Mouse (Mus musculus): Measurements from ENCODE around the gene Cep97. TPM values are rescaled to one million over a fixed set of nuclear protein-coding genes. Genes with fewer than 3 reads are reported as not detected.

Cep97 gene
- polyA plus RNA-seq, 1 experiment, result 0.49 TPM

- Histone ChIP-seq H3K36me3 (replicated peaks; ENCODE audit: low read length) (peaks cover 14% of the 10 kb centered on the region), H3K27me3 (replicated peaks) (no peaks in the 10 kb centered on the region), H3K4me1 (peaks cover 65% of the 10 kb centered on the region), H3K4me3 (replicated peaks) (peak overlapping the region; percentile 95), H3K9me3 (no peaks in the 10 kb centered on the region)
- TF ChIP-seq FLI1 (IDR thresholded peaks at IDR 0.05; ENCODE audit: low read length) (no peak), GATA1 (IDR thresholded peaks at IDR 0.05; ENCODE audit: borderline replicate concordance, low read length) (no peak)
These were observed 41.1 kb downstream of the Cep97 start for GRCm38 (mm10) chr16:55893410-55894107.

- peaks cover 67% of the 10 kb centered on the region for H3K4me1 ChIP-seq
- H3K27me3 ChIP-seq (replicated peaks), result no peaks in the 10 kb centered on the region
- TF ChIP-seq GATA1 (IDR thresholded peaks at IDR 0.05; ENCODE audit: borderline replicate concordance, low read length) (no peak), FLI1 (IDR thresholded peaks at IDR 0.05; ENCODE audit: low read length) (no peak)
- peaks cover 14% of the 10 kb centered on the region for H3K36me3 ChIP-seq (replicated peaks; ENCODE audit: low read length)
- H3K4me3 ChIP-seq (replicated peaks), result peak overlapping the region; percentile 57
- no peaks in the 10 kb centered on the region for H3K9me3 ChIP-seq
These were observed 42.2 kb downstream of the Cep97 start for GRCm38 (mm10) chr16:55892484-55892883.

GRCm38 (mm10) chr16:55891346-55891745, 43.3 kb downstream of the Cep97 start:
- TF ChIP-seq FLI1 (IDR thresholded peaks at IDR 0.05; ENCODE audit: low read length), result no peak
- no peak for TF ChIP-seq GATA1 (IDR thresholded peaks at IDR 0.05; ENCODE audit: borderline replicate concordance, low read length)
- H3K36me3 ChIP-seq (replicated peaks; ENCODE audit: low read length), result peaks cover 23% of the 10 kb centered on the region
- no peaks in the 10 kb centered on the region for H3K9me3 ChIP-seq
- peaks cover 67% of the 10 kb centered on the region for H3K4me1 ChIP-seq
- no peak overlapping the region for H3K4me3 ChIP-seq (replicated peaks)
- no peaks in the 10 kb centered on the region for H3K27me3 ChIP-seq (replicated peaks)

- H3K4me1 ChIP-seq, result peaks cover 64% of the 10 kb centered on the region
- TF ChIP-seq FLI1 (IDR thresholded peaks at IDR 0.05; ENCODE audit: low read length) (no peak), GATA1 (IDR thresholded peaks at IDR 0.05; ENCODE audit: borderline replicate concordance, low read length) (no peak)
- no peaks in the 10 kb centered on the region for H3K27me3 ChIP-seq (replicated peaks)
- H3K36me3 ChIP-seq (replicated peaks; ENCODE audit: low read length), result peaks cover 24% of the 10 kb centered on the region
- peak overlapping the region; percentile 56 for H3K4me3 ChIP-seq (replicated peaks)
- no peaks in the 10 kb centered on the region for H3K9me3 ChIP-seq
These were observed 44.1 kb downstream of the Cep97 start for GRCm38 (mm10) chr16:55890346-55891136.

GRCm38 (mm10) chr16:55889451-55889850, 45.2 kb downstream of the Cep97 start:
- TF ChIP-seq FLI1 (IDR thresholded peaks at IDR 0.05; ENCODE audit: low read length), result no peak
- no peak for TF ChIP-seq GATA1 (IDR thresholded peaks at IDR 0.05; ENCODE audit: borderline replicate concordance, low read length)
- H3K4me1 ChIP-seq, result peaks cover 59% of the 10 kb centered on the region
- H3K4me3 ChIP-seq (replicated peaks), result no peak overlapping the region
- H3K27me3 ChIP-seq (replicated peaks), result no peaks in the 10 kb centered on the region
- peaks cover 33% of the 10 kb centered on the region for H3K36me3 ChIP-seq (replicated peaks; ENCODE audit: low read length)
- no peaks in the 10 kb centered on the region for H3K9me3 ChIP-seq

GRCm38 (mm10) chr16:55888584-55888960, 46.1 kb downstream of the Cep97 start:
- Histone ChIP-seq H3K36me3 (replicated peaks; ENCODE audit: low read length) (peaks cover 42% of the 10 kb centered on the region), H3K4me1 (peaks cover 50% of the 10 kb centered on the region), H3K27me3 (replicated peaks) (no peaks in the 10 kb centered on the region), H3K9me3 (no peaks in the 10 kb centered on the region), H3K4me3 (replicated peaks) (peak overlapping the region; percentile 47)
- TF ChIP-seq GATA1 (IDR thresholded peaks at IDR 0.05; ENCODE audit: borderline replicate concordance, low read length), result no peak
- TF ChIP-seq FLI1 (IDR thresholded peaks at IDR 0.05; ENCODE audit: low read length), result no peak

GRCm38 (mm10) chr16:55887814-55888583, 46.7 kb downstream of the Cep97 start:
- no peaks in the 10 kb centered on the region for H3K9me3 ChIP-seq
- H3K36me3 ChIP-seq (replicated peaks; ENCODE audit: low read length), result peaks cover 48% of the 10 kb centered on the region
- TF ChIP-seq GATA1 (IDR thresholded peaks at IDR 0.05; ENCODE audit: borderline replicate concordance, low read length), result no peak
- TF ChIP-seq FLI1 (IDR thresholded peaks at IDR 0.05; ENCODE audit: low read length), result no peak
- no peaks in the 10 kb centered on the region for H3K27me3 ChIP-seq (replicated peaks)
- peaks cover 44% of the 10 kb centered on the region for H3K4me1 ChIP-seq
- H3K4me3 ChIP-seq (replicated peaks), result peak overlapping the region; percentile 87

- H3K27me3 ChIP-seq (replicated peaks), result no peaks in the 10 kb centered on the region
- H3K4me3 ChIP-seq (replicated peaks), result no peak overlapping the region
- TF ChIP-seq FLI1 (IDR thresholded peaks at IDR 0.05; ENCODE audit: low read length) (no peak), GATA1 (IDR thresholded peaks at IDR 0.05; ENCODE audit: borderline replicate concordance, low read length) (no peak)
- H3K4me1 ChIP-seq, result peaks cover 25% of the 10 kb centered on the region
- no peaks in the 10 kb centered on the region for H3K9me3 ChIP-seq
- H3K36me3 ChIP-seq (replicated peaks; ENCODE audit: low read length), result peaks cover 36% of the 10 kb centered on the region
These were observed 50.4 kb downstream of the Cep97 start for GRCm38 (mm10) chr16:55884246-55884645.

GRCm38 (mm10) chr16:55876025-55876424, 58.6 kb downstream of the Cep97 start:
- TF ChIP-seq GATA1 (IDR thresholded peaks at IDR 0.05; ENCODE audit: borderline replicate concordance, low read length) (no peak), FLI1 (IDR thresholded peaks at IDR 0.05; ENCODE audit: low read length) (no peak)
- Histone ChIP-seq H3K4me3 (replicated peaks) (no peak overlapping the region), H3K36me3 (replicated peaks; ENCODE audit: low read length) (peaks cover 23% of the 10 kb centered on the region), H3K27me3 (replicated peaks) (no peaks in the 10 kb centered on the region), H3K9me3 (no peaks in the 10 kb centered on the region), H3K4me1 (peaks cover 10% of the 10 kb centered on the region)
